Mouse (Mus musculus): Measurements from ENCODE around the gene Spred2.

The Spred2 gene

DNA sequence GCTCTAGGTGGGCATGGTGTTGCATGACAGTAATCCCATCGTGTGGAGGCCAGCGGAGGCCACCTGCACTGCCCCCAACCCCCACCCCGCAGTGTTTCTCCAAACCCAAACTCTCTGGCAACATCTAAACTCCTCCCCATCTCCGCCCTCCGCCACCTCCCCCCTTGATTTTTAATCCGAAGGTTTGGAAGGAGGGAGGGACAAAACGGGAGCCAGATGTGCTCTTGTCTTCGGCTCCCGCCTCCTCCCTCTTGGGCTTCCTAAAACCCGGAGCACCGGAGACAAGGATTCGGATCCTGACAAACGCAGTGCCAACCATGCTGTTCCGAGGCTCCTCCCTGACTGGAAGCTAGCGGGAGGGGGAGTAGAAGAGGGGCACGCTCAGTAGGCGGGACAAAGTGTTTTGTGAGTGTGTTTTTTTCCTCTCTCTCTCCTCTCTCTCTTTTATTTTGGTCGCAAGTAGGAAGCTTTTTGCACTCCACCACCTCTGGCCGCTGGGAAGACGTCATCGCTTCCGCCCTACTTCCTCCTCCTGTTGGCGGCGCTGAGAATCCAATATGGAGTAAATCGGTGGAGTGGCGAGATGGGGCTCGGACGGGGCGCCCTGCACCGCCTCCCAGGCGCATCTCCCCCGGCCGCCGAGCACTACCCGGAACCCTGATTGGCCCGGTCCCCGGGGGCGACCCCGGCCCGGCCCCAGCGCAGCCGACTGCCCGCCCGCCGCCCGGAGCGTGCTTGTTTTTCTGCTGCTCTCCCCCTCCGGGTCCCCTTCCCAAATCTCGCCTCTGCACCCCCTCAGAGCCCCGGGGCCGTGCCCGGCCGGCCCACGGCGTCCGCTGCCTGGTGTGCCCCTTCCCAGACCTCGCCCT lies at the start of gene Spred2:
Gene Spred2, plus strand, starts transcription at position 488 of the 869 bp plus-strand sequence.
- in situ Hi-C loops (cut with MboI, MseI) = no loop called here

DNA sequence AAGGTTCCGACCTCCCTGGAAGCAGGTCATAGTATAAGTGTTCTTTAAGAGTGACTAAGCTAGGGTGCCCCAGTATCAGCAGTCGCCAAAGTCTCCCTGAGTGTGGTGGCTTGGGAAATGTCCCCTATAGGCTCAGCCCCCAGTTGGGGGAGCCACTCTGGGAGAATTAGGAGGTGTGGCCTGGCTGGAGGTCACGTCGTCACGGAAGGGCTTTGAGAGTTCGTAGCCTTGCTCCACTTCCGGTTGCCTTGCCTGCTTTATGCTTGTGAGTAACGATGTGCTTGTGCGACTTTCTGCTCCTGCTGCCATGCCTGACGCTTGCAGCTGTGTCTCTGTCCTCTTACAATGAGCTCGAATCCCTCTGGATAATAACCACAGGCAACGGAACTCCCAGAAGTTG lies 48.6 kb upstream of the Spred2 start:
- in situ Hi-C loops (cut with MboI, MseI) = no loop called here

DNA sequence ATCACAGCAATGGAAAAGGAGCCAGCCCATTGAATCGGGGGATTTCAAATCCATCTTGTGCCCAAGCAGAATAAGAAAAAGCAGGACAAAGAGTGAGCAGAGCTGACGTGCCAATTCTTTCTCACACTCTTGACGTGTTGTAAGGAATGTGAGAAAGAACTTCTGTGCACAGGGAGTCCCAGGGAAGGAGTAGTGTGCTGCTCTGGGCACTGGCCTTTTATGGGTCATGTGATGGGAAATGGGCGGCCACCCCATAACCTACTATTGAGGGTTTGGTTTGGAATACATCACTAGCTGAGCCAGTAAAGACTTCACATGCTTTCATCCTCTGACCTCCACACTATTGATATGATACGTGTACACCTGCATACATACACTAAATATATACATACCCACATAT lies 48.2 kb upstream of the Spred2 start:
- in situ Hi-C loops (cut with MboI, MseI) = no loop called here

DNA sequence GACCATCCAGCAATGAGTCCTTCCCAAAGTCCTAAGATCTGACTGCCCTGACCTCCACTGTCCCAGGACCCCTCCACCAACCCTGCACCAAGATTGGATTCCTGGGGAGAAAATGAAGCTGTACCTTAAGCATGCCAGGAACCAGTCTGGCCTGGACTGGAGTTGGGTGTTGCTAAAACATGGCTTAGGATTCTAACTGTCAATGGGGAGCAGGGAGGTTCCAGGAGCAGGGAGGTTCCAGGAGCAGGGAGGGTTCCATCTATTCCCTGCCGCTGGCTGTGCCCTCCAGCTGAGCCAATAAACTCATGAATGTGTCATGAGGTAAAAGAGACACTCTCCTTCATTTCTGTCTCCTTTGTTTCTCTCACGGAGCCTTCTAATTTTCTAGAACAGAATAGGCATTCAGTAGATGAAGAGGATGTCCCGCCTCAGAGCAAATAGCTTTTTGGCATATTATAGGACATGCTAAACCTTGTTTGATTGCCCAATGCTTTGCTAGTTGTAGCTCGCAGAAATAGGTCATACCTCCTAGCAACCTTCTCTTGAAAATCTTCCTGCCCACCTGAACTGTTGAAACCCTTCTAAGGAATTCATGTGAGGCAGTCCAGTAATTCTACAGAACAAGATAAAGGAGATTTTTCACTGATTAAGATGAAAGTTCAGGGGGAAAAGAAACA lies 46.8 kb upstream of the Spred2 start:
- in situ Hi-C loops (cut with MboI, MseI) = no loop called here

DNA sequence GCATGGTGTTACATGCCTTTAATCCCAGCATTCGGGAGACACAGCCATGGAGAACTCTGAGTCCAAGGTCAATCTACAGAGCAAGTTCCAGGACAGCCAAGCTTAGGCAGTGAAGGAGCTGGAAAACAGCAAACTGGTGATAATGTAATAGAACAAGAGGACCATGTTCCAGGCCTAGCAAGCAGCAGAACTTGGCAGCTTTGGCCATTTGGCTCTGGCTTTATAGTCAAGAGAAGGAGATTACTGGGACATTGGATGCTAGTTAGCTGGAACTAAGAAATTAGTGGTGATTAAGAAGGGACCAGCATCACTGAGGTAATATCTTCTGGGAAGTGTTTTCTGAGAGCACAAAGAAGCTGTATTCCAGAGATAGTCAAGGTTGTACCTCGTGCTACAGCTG lies 42.8 kb upstream of the Spred2 start:
- in situ Hi-C loops (cut with MboI, MseI) = no loop called here

DNA sequence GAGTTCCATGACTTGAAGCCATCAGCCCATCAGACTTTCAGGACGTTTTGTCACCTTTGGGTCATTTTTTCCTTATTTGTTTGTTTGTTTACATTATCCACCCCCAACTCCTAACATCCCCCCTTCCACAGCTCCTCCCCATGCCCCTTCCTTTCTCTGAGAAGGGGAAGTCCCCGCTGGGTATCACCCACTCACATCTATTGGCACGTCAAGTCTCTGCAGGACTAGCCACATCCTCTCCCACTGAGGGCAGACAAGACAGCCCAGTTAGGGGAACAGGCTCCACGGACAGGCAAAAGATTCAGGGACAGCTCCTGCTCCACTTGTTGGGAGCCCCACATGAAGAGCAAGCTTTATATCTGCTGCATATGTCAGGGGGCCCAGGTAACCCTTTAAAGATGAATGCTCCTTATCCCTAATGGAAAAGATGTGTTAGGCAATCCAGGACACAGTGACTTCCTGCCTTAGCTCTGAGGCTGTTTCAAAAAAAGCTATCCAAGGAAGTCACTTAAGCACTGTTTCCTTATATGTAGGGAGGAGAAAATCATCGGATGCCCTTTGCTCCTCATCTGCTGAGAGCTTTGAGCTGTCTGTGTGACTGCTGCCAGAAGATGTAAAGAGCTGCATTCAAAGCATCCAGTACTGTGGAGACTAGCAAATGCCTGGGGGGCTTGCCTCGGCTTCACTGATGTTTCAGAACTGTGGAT lies 33.3 kb upstream of the Spred2 start:
- in situ Hi-C loops (cut with MboI, MseI) = no loop called here

DNA sequence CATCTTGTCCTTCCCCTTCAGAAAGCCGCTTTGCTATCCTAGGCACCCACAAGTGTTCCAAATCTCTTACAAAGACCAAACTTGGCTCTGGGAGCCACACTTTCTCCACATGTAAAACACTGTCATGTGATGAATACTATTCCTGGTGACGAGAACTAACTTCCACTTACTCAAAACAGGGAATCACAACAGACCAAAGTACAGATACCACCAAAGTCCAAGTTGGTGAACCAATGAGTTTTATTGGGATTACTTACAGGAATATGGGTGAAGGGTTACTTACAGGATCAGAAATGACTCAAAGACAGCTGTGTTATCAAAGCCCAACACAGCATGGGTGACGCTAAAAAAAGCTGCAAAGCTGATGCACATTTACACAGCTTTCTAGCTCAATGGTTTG lies 30.9 kb upstream of the Spred2 start:
- in situ Hi-C loops (cut with MboI, MseI) = no loop called here

DNA sequence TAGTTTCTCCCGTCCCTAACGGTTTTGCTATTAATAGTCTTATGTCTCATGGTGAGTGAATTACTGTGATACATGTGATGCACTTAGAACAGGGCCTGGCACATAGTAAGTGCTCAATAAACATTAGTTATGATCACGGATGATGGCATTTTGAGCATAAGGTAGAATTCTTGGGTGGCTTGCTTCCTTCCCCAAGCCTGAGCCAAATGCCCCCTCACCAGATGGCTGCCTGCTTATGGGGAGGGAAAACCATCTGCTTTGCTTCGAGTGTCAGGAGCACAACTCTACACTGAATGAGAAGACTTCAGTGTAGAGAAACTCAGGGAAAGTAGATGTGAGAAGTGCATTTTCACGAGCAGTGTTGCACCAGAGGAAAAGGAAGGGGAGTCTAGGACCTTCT lies 24.6 kb upstream of the Spred2 start:
- in situ Hi-C loops (cut with MboI, MseI) = no loop called here

DNA sequence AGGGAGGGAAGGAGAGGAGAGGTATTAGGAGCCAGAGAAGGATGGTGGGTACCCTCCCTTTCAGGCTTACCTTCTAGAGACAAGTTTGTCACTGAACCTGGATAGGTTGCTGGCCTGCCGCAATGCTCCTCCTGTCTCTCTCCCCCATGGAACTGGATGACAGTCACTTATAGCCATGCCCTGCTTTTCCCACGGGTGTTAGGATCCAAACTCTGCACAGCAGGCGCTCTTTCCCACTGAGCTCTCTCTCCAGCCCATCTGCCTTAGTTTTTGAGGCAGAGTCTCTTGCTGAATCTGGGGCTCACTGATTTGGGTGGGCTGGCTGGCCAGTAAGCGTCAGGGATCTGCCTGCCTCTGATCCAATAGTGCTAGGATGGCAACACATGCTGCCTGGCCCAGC lies 23.5 kb upstream of the Spred2 start:
- in situ Hi-C loops (cut with MboI, MseI) = no loop called here

DNA sequence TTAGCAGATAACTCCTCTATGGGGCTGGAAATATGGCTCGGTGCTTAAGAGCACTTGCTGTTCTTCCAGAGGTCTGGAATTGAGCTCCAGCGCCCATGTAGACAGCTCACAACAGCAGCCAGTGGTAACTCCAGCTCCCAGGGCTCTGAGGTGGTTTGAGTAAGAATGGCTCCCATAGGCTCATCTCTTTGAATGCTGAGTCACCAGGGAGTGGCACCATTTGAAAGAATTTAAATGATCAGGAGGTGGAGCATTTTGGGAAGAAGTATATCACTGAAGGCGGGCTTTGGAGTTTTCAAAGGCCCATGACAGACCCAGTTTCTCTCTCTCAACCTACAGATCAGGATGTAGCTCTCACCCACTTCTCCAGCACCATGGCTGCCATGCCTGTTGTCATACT lies 13.0 kb upstream of the Spred2 start:
- in situ Hi-C loops (cut with MboI, MseI) = loop anchor here (10.0 kb wide), 1 partner anchor 86 kb away; no protein-coding TSS in a partner anchor

DNA sequence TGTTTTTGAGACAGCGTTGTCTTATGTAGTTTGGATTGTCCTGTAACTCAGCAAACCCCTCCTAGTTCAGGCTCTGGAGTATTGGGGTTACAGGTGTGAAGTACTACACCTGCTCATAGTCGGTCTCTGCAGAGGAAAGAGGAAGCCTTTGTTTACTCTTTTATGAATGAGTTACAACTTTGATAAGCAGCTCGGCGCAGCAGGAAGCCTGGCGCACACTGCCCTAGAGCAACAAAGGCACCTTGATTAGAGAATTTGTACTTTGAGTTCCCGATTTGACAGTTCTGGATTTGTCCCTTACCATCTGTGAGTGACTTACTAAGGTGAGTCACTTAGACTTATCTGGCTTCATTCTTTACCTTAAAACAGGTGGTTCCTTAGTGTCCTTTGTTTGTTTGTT lies 12.0 kb upstream of the Spred2 start:
- in situ Hi-C loops (cut with MboI, MseI) = loop anchor here (10.0 kb wide), 1 partner anchor 87 kb away; no protein-coding TSS in a partner anchor

DNA sequence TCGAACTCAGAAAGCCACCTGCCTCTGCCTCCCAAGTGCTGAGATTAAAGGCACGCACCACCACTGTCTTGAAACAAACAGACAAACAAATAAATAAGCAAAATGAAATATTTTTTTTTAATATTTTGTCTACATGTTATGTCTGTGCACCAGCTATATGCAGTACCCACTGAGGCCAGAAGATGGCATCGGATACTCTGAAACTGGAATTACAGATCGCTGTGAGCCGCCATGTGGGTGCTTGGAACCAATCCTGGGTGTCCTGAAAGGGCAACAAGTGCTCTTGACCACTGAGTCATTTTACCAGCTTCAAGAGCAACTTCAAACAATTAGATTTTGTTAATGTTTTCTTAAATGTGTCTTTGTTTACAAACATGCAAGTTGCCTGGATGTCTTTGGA lies 11.5 kb upstream of the Spred2 start:
- in situ Hi-C loops (cut with MboI, MseI) = loop anchor here (10.0 kb wide), 1 partner anchor 88 kb away; no protein-coding TSS in a partner anchor

DNA sequence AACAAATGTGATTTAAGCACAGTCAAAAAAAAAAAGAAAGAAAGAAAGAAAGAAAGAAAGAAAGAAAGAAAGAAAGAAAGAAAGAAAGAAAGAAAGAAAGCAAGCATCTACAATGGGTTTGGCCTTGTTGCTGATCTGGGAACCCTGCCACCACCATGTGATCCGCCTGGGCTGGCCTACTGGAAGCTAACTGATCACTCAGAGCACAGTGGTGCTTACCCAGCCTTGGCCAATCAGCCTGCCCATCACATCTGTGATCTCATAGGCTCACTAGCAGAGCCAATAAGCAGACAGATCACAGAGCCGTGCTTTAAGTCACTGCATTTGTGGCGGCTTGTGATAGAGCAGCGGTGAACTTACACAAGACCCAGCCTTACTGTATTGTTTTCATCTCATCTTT lies 10.4 kb upstream of the Spred2 start:
- in situ Hi-C loops (cut with MboI, MseI) = loop anchor here (10.0 kb wide), 1 partner anchor 89 kb away; no protein-coding TSS in a partner anchor

DNA sequence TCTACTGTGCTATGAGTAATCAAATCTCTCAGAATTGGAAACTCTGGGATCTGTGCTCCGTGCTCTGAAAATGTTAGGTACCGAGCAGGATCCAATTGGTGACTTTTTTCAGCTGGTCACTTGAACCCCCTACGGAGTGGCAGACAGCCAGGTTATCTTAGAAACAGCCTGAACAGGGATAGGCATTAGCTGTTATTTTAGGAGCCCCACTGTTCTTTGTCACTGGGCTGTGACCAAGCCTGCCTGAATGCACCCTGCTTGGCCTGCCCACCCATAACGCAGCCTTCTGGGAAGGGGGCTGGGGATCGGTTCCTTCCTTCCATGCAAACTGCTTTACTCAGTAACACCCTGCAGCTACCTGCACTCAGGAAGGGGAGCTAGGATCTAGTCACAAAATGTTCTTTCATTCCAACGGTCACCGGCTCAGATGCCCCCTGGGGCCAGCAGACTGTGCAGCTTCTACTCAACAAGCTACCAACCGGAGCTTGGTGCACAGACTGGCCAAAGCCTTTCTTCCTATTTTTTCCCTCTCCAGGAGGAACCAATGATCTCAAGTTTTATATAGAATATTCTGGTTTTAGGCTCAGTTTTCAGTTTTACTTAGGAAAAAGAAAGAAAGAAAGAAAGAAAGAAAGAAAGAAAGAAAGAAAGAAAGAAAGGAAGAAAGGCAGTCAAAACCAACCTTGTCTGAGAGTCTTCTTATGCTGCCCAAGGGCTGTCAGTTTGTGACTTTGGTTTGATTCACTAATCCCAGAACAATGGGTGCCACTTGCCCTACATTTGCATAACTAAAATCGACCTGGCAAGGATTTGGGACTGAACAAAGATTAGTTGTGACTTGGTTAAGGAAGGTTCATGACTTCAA lies 6.6 kb upstream of the Spred2 start:
- in situ Hi-C loops (cut with MboI, MseI) = loop anchor here (10.0 kb wide), 1 partner anchor 93 kb away; no protein-coding TSS in a partner anchor

DNA sequence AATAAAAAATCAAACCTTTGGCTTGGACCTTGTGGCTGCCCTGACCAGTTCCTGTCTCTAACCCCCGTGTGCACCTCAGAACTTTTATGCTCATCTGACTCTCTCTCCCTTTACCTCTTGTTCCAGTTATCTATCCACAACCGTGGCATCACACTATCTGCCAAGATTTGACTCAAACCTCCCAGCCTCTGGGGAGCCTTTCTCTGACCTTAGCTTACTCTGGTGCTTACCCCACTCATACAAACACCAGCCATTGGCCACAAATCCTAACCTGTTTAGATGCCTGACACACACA lies 6.0 kb upstream of the Spred2 start:
- in situ Hi-C loops (cut with MboI, MseI) = loop anchor here (10.0 kb wide), 1 partner anchor 93 kb away; no protein-coding TSS in a partner anchor

DNA sequence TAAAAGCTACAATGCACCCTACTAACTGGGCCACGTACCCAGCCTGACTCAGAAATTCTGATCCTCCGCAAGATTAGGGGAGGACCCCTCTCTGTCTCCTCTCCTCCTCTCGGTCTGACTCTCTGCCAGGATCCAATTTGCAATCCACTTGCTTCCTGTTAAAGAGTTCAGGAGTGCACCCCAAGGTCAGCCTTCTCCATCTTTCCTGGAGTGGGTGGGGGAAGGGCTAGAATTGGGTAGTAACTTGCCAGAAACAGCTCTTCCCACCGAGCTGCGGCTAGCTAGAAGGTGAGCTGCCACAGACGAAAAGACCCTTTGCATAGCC lies 4.8 kb upstream of the Spred2 start:
- in situ Hi-C loops (cut with MboI, MseI) = loop anchor here (10.0 kb wide), 1 partner anchor 95 kb away; no protein-coding TSS in a partner anchor

DNA sequence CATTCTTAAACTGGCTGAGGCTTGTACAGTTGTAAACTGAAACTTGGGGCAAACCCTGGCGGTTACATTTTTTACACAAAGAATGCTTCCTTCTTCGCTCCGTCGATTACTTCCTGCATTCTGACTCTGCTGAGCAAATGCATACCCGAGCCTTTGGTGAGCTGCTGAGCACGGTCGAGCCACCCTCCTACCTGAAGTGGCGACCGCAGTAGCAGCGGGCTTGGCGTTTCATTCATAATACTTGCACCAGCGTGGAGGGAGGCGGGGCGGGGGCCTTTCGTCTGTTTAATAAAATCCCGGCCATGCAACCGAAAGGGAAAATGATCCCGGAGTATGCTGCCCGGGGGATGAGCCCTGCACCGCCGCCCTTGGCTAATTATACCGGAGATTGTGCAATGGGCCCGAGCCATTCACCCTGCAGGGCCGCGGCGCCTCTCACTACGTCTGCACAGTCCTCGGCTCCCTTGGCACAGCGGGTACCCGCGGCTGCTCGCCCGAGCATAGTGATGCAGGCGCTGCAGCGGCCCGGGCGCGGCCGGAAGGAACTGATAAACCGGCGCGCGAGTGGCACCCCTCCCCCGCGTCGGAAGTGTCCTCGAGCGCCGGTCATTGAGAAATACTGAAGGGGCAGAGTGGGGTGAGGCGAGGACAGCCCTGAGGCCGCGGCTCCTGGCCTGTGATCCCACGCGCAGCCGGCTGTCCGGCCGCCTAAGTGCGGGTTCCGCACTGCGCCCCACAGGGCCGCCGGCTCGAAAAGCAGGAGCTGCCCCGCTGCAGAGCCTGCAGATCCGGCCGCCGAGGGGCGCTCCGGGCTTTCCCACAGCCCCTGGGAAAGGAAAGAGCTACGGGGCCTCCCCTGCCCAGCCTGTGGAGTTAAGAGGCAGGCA lies 4.1 kb upstream of the Spred2 start:
- in situ Hi-C loops (cut with MboI, MseI) = loop anchor here (10.0 kb wide), 1 partner anchor 95 kb away; no protein-coding TSS in a partner anchor

DNA sequence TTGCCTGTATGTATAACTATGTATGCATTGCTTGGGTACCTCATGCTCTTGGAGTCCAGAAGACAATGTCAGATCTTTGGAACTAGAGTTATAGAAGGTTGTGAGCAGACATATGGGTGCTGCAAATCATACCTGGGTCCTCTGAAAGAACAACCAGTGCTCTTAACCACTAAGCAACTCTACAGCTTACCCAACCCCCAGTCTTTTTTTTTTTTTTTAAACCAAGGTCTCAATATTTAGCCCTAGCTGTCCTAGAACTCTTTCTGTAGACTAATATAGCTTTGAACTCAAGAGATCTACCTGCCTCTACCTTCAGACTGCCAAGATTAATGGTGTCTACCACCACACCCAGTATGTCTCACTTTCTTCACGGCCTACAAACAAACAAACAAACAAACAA lies 2.5 kb upstream of the Spred2 start:
- in situ Hi-C loops (cut with MboI, MseI) = no loop called here

DNA sequence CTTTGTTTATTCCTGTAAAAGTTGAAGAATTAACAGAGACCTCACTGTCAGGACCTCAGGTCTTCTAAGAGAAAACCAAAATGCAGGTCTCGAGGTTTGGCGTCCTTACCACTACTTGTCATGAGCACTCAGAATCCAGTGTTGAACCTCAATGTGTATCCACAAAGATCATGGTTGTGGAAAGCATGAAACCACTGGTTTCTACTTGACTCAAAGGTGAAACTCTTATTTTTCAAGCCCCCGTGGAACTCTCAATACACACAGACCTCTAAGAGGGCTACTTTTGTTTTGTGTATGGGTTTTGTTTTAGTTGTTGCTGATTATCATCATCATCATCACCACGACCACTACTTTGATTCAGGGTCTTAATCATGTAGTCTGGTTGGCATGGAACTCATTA lies 2.0 kb upstream of the Spred2 start:
- in situ Hi-C loops (cut with MboI, MseI) = no loop called here

DNA sequence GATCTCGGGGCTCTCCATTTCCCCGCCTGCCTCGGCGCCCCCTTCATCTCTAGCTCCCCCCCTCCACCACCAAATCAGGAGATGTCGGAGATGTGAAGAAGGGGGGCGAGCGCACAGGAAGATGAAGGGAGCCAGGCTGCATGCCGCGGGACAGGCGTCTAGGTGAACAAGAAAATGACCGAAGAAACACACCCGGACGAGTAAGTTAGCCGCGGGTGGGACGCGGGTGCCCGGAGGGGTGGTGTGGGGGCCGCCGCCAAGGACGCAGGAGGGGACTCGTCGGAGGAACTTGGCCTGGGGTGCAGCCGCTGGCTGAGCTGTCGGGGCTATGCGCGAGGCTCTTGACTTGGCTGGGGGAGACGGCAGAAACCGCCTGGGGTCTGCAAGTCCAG lies 578 bp downstream of the Spred2 start:
- in situ Hi-C loops (cut with MboI, MseI) = loop anchor here (5.0 kb wide), 1 partner anchor 53 kb away; no protein-coding TSS in a partner anchor

All from regulatory T cell (primary cell).